Mouse (Mus musculus) adrenal gland, adult (tissue): ENCODE data around the gene Pacsin1.
"Not testable (repeated sequence)": the region's sequence is repeated elsewhere in the genome, so short reads cannot be mapped to it uniquely, and the experiment has no call there.

Experiments used
- DNase-seq, 2 experiments: peaks; one replicate each; pipeline ENCODE4 v3.0.0; 2022 to 2023; ENCODE audit warnings: low spot score in 1 of 2; ENCODE audit not compliant: inconsistent age in 2 of 2

Gene Pacsin1

GRCm38 (mm10) chr17:27635575-27635903, 19.8 kb upstream of the Pacsin1 start:
- not testable (repeated sequence) for DNase-seq

- DNase-seq: peak in 1 of 2 experiments; percentile 46
Observed at GRCm38 (mm10) chr17:27636132-27637020, 18.9 kb upstream of the Pacsin1 start, which contains the start of gene Rps10. Gene Rps10, minus strand, starts transcription at chr17:27636669.

GRCm38 (mm10) chr17:27637333-27637732, 18.0 kb upstream of the Pacsin1 start:
- DNase-seq: peak in 1 of 2 experiments; percentile 49

GRCm38 (mm10) chr17:27638921-27639332, 16.4 kb upstream of the Pacsin1 start:
- DNase-seq: peak in 1 of 2 experiments; percentile 51

GRCm38 (mm10) chr17:27639851-27640250, 15.5 kb upstream of the Pacsin1 start:
- peak in 1 of 2 experiments; percentile 24 for DNase-seq

GRCm38 (mm10) chr17:27642491-27643062, 12.7 kb upstream of the Pacsin1 start:
- peak; percentile 70 to 82 for DNase-seq

- DNase-seq: no peak
Observed at GRCm38 (mm10) chr17:27643101-27643500, 12.2 kb upstream of the Pacsin1 start.

GRCm38 (mm10) chr17:27643756-27644155, 11.6 kb upstream of the Pacsin1 start:
- no peak for DNase-seq

- DNase-seq: no peak
Observed at GRCm38 (mm10) chr17:27644572-27644971, 10.7 kb upstream of the Pacsin1 start.

- DNase-seq: no peak
Observed at GRCm38 (mm10) chr17:27645807-27646206, 9.5 kb upstream of the Pacsin1 start.

GRCm38 (mm10) chr17:27650160-27650559, 5.1 kb upstream of the Pacsin1 start:
- peak; percentile 74 to 91 for DNase-seq

- no peak for DNase-seq
Observed at GRCm38 (mm10) chr17:27650586-27650985, 4.7 kb upstream of the Pacsin1 start.

- DNase-seq: no peak
Observed at GRCm38 (mm10) chr17:27652046-27652790, 3.1 kb upstream of the Pacsin1 start.

- no peak for DNase-seq
Observed at GRCm38 (mm10) chr17:27653253-27653959, 1.9 kb upstream of the Pacsin1 start.

GRCm38 (mm10) chr17:27656011-27656399, 696 bp downstream of the Pacsin1 start:
- no peak for DNase-seq

- no peak for DNase-seq
Observed at GRCm38 (mm10) chr17:27656414-27656813, 1.1 kb downstream of the Pacsin1 start.

GRCm38 (mm10) chr17:27657123-27657522, 1.8 kb downstream of the Pacsin1 start:
- no peak for DNase-seq

GRCm38 (mm10) chr17:27658767-27659166, 3.5 kb downstream of the Pacsin1 start:
- no peak for DNase-seq

GRCm38 (mm10) chr17:27671720-27672119, 16.4 kb downstream of the Pacsin1 start:
- DNase-seq: no peak

- DNase-seq: no peak
Observed at GRCm38 (mm10) chr17:27673945-27674344, 18.6 kb downstream of the Pacsin1 start.

- no peak for DNase-seq
Observed at GRCm38 (mm10) chr17:27675453-27675852, 20.1 kb downstream of the Pacsin1 start.
